Mouse (Mus musculus): ENCODE results near the gene Fkbp10. TPM values are rescaled to one million over a fixed set of nuclear protein-coding genes. Genes with fewer than 3 reads are reported as not detected.

Gene Fkbp10
- polyA plus RNA-seq, 1 experiment from 2014 or later, result 15.5 TPM

GRCm38 (mm10) chr11:100425851-100426250 is 10.4 kb downstream of the Fkbp10 start:
- H3K27ac ChIP-seq, result no peak overlapping the region
- H3K36me3 ChIP-seq (ENCODE audit: poor library complexity, severe bottlenecking), result peaks cover 19% of the 10 kb centered on the region
- H3K9ac ChIP-seq, result 0 out of 2 replicates have a peak overlapping the region, but pooled peaks have one; percentile 1
- ATAC-seq, result no peak
- no peak overlapping the region for H3K4me2 ChIP-seq
- H3K4me1 ChIP-seq, result peaks cover 11% of the 10 kb centered on the region
- H3K9me3 ChIP-seq (replicated peaks), result no peaks in the 10 kb centered on the region
- H3K4me3 ChIP-seq, result no peak overlapping the region
- no peaks in the 10 kb centered on the region for H3K27me3 ChIP-seq
- 39% methylated on average over 7 of the region's 7 CpGs for WGBS

GRCm38 (mm10) chr11:100426820-100427219 is 11.3 kb downstream of the Fkbp10 start:
- no peak overlapping the region for H3K27ac ChIP-seq
- 93% methylated on average over 3 of the region's 3 CpGs for WGBS

GRCm38 (mm10) chr11:100428612-100429199 is 13.2 kb downstream of the Fkbp10 start:
- H3K27ac ChIP-seq, result peak overlapping the region; percentile 67
- H3K27me3 ChIP-seq, result no peaks in the 10 kb centered on the region

More at GRCm38 (mm10) chr11:100426820-100427219, 11.3 kb downstream of the Fkbp10 start:
- no peak overlapping the region for H3K4me2 ChIP-seq
- H3K4me1 ChIP-seq, result peaks cover 11% of the 10 kb centered on the region
- H3K27me3 ChIP-seq, result no peaks in the 10 kb centered on the region
- H3K9me3 ChIP-seq (replicated peaks), result no peaks in the 10 kb centered on the region
- no peak for ATAC-seq
- H3K9ac ChIP-seq, result no peak overlapping the region
- peaks cover 25% of the 10 kb centered on the region for H3K36me3 ChIP-seq (ENCODE audit: poor library complexity, severe bottlenecking)
- H3K4me3 ChIP-seq, result no peak overlapping the region

GRCm38 (mm10) chr11:100430052-100430451 is 14.6 kb downstream of the Fkbp10 start:
- Histone ChIP-seq H3K27me3 (no peaks in the 10 kb centered on the region), H3K27ac (no peak overlapping the region), H3K4me2 (no peak overlapping the region), H3K9me3 (replicated peaks) (no peaks in the 10 kb centered on the region), H3K4me3 (no peak overlapping the region), H3K36me3 (ENCODE audit: poor library complexity, severe bottlenecking) (peaks cover 52% of the 10 kb centered on the region), H3K4me1 (peaks cover 11% of the 10 kb centered on the region), H3K9ac (no peak overlapping the region)
- 88% methylated on average over 7 of the region's 7 CpGs for WGBS
- no peak for ATAC-seq

More at GRCm38 (mm10) chr11:100428612-100429199, 13.2 kb downstream of the Fkbp10 start:
- ATAC-seq, result no peak
- Histone ChIP-seq H3K9ac (no peak overlapping the region), H3K4me1 (peaks cover 11% of the 10 kb centered on the region), H3K36me3 (ENCODE audit: poor library complexity, severe bottlenecking) (peaks cover 41% of the 10 kb centered on the region), H3K9me3 (replicated peaks) (no peaks in the 10 kb centered on the region), H3K4me3 (no peak overlapping the region), H3K4me2 (no peak overlapping the region)
- WGBS, result 60% methylated on average over 9 of the region's 9 CpGs

- Histone ChIP-seq H3K4me3 (no peak overlapping the region), H3K4me2 (no peak overlapping the region), H3K9ac (no peak overlapping the region), H3K36me3 (ENCODE audit: poor library complexity, severe bottlenecking) (peaks cover 71% of the 10 kb centered on the region), H3K27ac (no peak overlapping the region), H3K27me3 (no peaks in the 10 kb centered on the region), H3K9me3 (replicated peaks) (no peaks in the 10 kb centered on the region), H3K4me1 (peaks cover 7% of the 10 kb centered on the region; the same call in 1 of the 2 replicates)
- 99% methylated on average over 5 of the region's 5 CpGs for WGBS
- no peak for ATAC-seq
Observed at GRCm38 (mm10) chr11:100432002-100432401, 16.5 kb downstream of the Fkbp10 start.

GRCm38 (mm10) chr11:100435678-100436246 is 20.3 kb downstream of the Fkbp10 start:
- Histone ChIP-seq H3K4me2 (no peak overlapping the region), H3K36me3 (ENCODE audit: poor library complexity, severe bottlenecking) (peaks cover 66% of the 10 kb centered on the region), H3K9ac (no peak overlapping the region), H3K27me3 (no peaks in the 10 kb centered on the region), H3K4me1 (peaks cover 11% of the 10 kb centered on the region), H3K4me3 (no peak overlapping the region), H3K27ac (no peak overlapping the region), H3K9me3 (replicated peaks) (no peaks in the 10 kb centered on the region)
- WGBS, result 67% methylated on average over 9 of the region's 9 CpGs
- ATAC-seq, result no peak

- H3K9me3 ChIP-seq (replicated peaks), result no peaks in the 10 kb centered on the region
Observed at GRCm38 (mm10) chr11:100437901-100438300, 22.4 kb downstream of the Fkbp10 start.

GRCm38 (mm10) chr11:100440691-100441522 is 25.4 kb downstream of the Fkbp10 start:
- H3K36me3 ChIP-seq (ENCODE audit: poor library complexity, severe bottlenecking), result peaks cover 24% of the 10 kb centered on the region
- no peak overlapping the region; the same call in 1 of the 2 replicates for H3K27ac ChIP-seq
- H3K4me1 ChIP-seq, result peaks cover 18% of the 10 kb centered on the region
- peak overlapping the region; percentile 92 for H3K9ac ChIP-seq
- H3K9me3 ChIP-seq (replicated peaks), result no peaks in the 10 kb centered on the region
- peak; percentile 98 for ATAC-seq
- H3K27me3 ChIP-seq, result no peaks in the 10 kb centered on the region
- WGBS, result 1% methylated on average over 51 of the region's 52 CpGs
- peak overlapping the region; percentile 80 for H3K4me2 ChIP-seq
- peak overlapping the region; percentile 79 for H3K4me3 ChIP-seq

More at GRCm38 (mm10) chr11:100437901-100438300, 22.4 kb downstream of the Fkbp10 start:
- 83% methylated on average over 1 of the region's 1 CpGs for WGBS
- Histone ChIP-seq H3K4me3 (no peak overlapping the region), H3K9ac (no peak overlapping the region), H3K27me3 (no peaks in the 10 kb centered on the region), H3K36me3 (ENCODE audit: poor library complexity, severe bottlenecking) (peaks cover 51% of the 10 kb centered on the region), H3K4me2 (no peak overlapping the region), H3K4me1 (peaks cover 18% of the 10 kb centered on the region), H3K27ac (no peak overlapping the region)
- no peak for ATAC-seq

GRCm38 (mm10) chr11:100441797-100442196 is 26.3 kb downstream of the Fkbp10 start, which contains the start of the genes Nt5c3b and Klhl10:
Gene Nt5c3b, minus strand, starts transcription at chr11:100441808.
Gene Klhl10, plus strand, starts transcription at chr11:100441917.
- ATAC-seq, result no peak
- H3K27me3 ChIP-seq, result no peaks in the 10 kb centered on the region
- H3K4me1 ChIP-seq, result peaks cover 18% of the 10 kb centered on the region
- H3K4me2 ChIP-seq, result peak within 1 kb of the TSS; percentile 80
- WGBS, result 86% methylated on average over 8 of the region's 8 CpGs
- no peak within 1 kb of the TSS; the same call in 1 of the 2 replicates for H3K27ac ChIP-seq
- H3K36me3 ChIP-seq (ENCODE audit: poor library complexity, severe bottlenecking), result peaks cover 15% of the 10 kb centered on the region
- no peaks in the 10 kb centered on the region for H3K9me3 ChIP-seq (replicated peaks)
- H3K9ac ChIP-seq, result peak within 1 kb of the TSS; percentile 92
- H3K4me3 ChIP-seq, result peak within 1 kb of the TSS; percentile 79

GRCm38 (mm10) chr11:100442625-100443024 is 27.1 kb downstream of the Fkbp10 start:
- Histone ChIP-seq H3K4me3 (no peak overlapping the region), H3K9me3 (replicated peaks) (no peaks in the 10 kb centered on the region), H3K4me2 (no peak overlapping the region), H3K4me1 (peaks cover 18% of the 10 kb centered on the region), H3K27ac (no peak overlapping the region), H3K36me3 (ENCODE audit: poor library complexity, severe bottlenecking) (peaks cover 6% of the 10 kb centered on the region; the same call in 1 of the 2 replicates), H3K27me3 (no peaks in the 10 kb centered on the region), H3K9ac (no peak overlapping the region)
- no peak for ATAC-seq
- 78% methylated on average over 6 of the region's 6 CpGs for WGBS

- H3K9me3 ChIP-seq (replicated peaks), result no peaks in the 10 kb centered on the region
- no peak for ATAC-seq
- peaks cover 46% of the 10 kb centered on the region for H3K36me3 ChIP-seq (ENCODE audit: poor library complexity, severe bottlenecking)
- no peak overlapping the region for H3K27ac ChIP-seq
- no peak overlapping the region for H3K9ac ChIP-seq
- WGBS, result 85% methylated on average over 4 of the region's 4 CpGs
- H3K4me3 ChIP-seq, result no peak overlapping the region
- no peak overlapping the region for H3K4me2 ChIP-seq
- H3K4me1 ChIP-seq, result no peaks in the 10 kb centered on the region
- no peaks in the 10 kb centered on the region for H3K27me3 ChIP-seq
Observed at GRCm38 (mm10) chr11:100457247-100457646, 41.8 kb downstream of the Fkbp10 start.

- 94% methylated on average over 5 of the region's 5 CpGs for WGBS
- no peak overlapping the region for H3K27ac ChIP-seq
- no peak overlapping the region for H3K9ac ChIP-seq
- H3K4me2 ChIP-seq, result no peak overlapping the region
- no peaks in the 10 kb centered on the region for H3K27me3 ChIP-seq
- ATAC-seq, result no peak
- H3K4me3 ChIP-seq, result no peak overlapping the region
- H3K36me3 ChIP-seq (ENCODE audit: poor library complexity, severe bottlenecking), result peaks cover 51% of the 10 kb centered on the region
- no peaks in the 10 kb centered on the region for H3K9me3 ChIP-seq (replicated peaks)
- H3K4me1 ChIP-seq, result no peaks in the 10 kb centered on the region
Observed at GRCm38 (mm10) chr11:100457711-100458110, 42.2 kb downstream of the Fkbp10 start.
